Mouse (Mus musculus) lung, adult 2 months (tissue): Measurements from ENCODE around the gene Syt8. TPM values are rescaled to one million over a fixed set of nuclear protein-coding genes. Genes with fewer than 3 reads are reported as not detected.

Experiments used
- DNase-seq: peaks from one replicate; pipeline ENCODE4 v3.0.0; 2022
- H3K4me1 ChIP-seq: fragments of 200-500 bp; 2 replicates; pipeline ENCODE4 v1.6.1; 2011; ENCODE audit warnings: low read length; ENCODE audit not compliant: control insufficient read depth, insufficient read depth
- H3K4me3 ChIP-seq: fragments of 200-500 bp; replicated peaks from 2 replicates; pipeline ENCODE3; 2011; ENCODE audit warnings: low read depth, mild to moderate bottlenecking, control low read depth, low read length; ENCODE audit errors: extremely low read depth
- CTCF ChIP-seq: fragments of 200-500 bp; IDR thresholded peaks from 2 replicates; pipeline ENCODE4 v1.5.1; 2011; ENCODE audit warnings: mild to moderate bottlenecking, low read length, control low read depth; ENCODE audit not compliant: insufficient read depth
- POLR2A ChIP-seq: fragments of 200-500 bp; IDR thresholded peaks from 2 replicates; pipeline ENCODE4 v1.6.1; 2011; ENCODE audit warnings: low read depth, mild to moderate bottlenecking, control low read depth, low read length, borderline replicate concordance; ENCODE audit errors: extremely low read depth
- WGBS: fragments of 180-500 bp; shearing (Covaris S2); methylation state at CpG from one replicate; pipeline ENCODE4 v1.1.7; 2018; 5-methylcytosine and 5-hydroxymethylcytosine counted together
- polyA plus RNA-seq: library from polyadenylated mRNA; depleted of rRNA; stranded (reverse); fragments of >200 nt; gene quantifications from 2 replicates; pipeline ENCODE4 v1.2.3, GENCODE M21; 2012

Gene Syt8
- polyA plus RNA-seq, 1 experiment, result 8.6 TPM

DNA sequence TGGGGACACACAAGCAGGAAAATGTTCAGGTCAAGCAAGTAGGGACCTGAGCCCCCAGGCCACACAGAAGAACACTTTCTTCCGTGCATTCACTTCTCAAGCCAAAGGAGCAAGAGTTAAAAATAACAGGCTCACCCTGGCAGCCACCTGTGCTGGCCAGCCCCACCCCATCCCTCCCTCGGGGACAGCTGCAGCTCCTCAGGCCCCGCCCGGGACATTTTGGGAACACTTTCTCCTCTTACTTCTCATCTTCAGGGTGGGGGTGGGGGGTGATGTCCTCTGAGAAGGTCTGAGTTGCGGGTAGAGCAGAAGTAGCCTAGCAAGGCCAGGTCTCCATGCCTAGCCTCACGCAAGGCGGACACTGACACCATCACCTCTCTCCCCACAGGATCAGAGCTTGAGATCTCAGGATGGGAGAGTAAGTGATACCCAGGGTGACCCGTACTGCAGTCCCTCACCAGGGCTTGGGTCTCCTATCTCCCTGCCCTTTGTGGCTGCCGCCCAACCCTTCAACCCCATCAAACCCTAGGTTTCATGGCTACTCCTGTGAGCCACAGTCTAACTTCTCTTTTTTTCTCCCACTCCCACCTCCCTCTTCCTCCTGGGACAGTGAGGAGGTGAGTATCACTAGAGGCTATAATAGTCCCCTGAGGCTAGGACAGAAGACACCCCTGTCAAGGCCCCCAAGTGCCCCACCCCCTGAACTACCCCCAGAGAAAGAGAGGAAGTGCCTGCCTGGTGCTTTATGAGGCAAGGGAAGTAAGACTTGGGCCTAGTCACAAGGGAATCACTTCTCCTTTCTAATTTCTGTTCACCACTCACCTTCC lies 7.6 kb downstream of the Syt8 start:
- H3K4me3 ChIP-seq, result no peak overlapping the region
- DNase-seq, result no peak
- WGBS, result 71% methylated on average over 9 of the region's 9 CpGs
- TF ChIP-seq POLR2A, result no peak
- TF ChIP-seq CTCF, result no peak
- no peaks in the 10 kb centered on the region for H3K4me1 ChIP-seq

GRCm38 (mm10) chr7:142442908-142443420 lies 8.3 kb downstream of the Syt8 start:
- no peak overlapping the region for H3K4me3 ChIP-seq
- 85% methylated on average over 7 of the region's 7 CpGs for WGBS
- no peaks in the 10 kb centered on the region for H3K4me1 ChIP-seq
- TF ChIP-seq POLR2A (no peak), CTCF (no peak)
- no peak for DNase-seq

- TF ChIP-seq POLR2A, result no peak
- TF ChIP-seq CTCF, result no peak
- no peaks in the 10 kb centered on the region for H3K4me1 ChIP-seq
Observed at GRCm38 (mm10) chr7:142443474-142443873, 8.8 kb downstream of the Syt8 start.

GRCm38 (mm10) chr7:142444171-142444570 lies 9.5 kb downstream of the Syt8 start:
- Histone ChIP-seq H3K4me1 (no peaks in the 10 kb centered on the region), H3K4me3 (no peak overlapping the region)
- 86% methylated on average over 6 of the region's 6 CpGs for WGBS
- DNase-seq, result no peak
- TF ChIP-seq POLR2A, result no peak
- no peak for TF ChIP-seq CTCF

More at GRCm38 (mm10) chr7:142443474-142443873, 8.8 kb downstream of the Syt8 start:
- no peak overlapping the region for H3K4me3 ChIP-seq
- WGBS, result 83% methylated on average over 5 of the region's 5 CpGs
- DNase-seq, result no peak

GRCm38 (mm10) chr7:142445324-142445723 lies 10.7 kb downstream of the Syt8 start:
- no peak for TF ChIP-seq POLR2A
- no peak for TF ChIP-seq CTCF
- WGBS, result 91% methylated on average over 6 of the region's 6 CpGs
- H3K4me1 ChIP-seq, result no peaks in the 10 kb centered on the region
- DNase-seq, result no peak
- H3K4me3 ChIP-seq, result no peak overlapping the region

DNA sequence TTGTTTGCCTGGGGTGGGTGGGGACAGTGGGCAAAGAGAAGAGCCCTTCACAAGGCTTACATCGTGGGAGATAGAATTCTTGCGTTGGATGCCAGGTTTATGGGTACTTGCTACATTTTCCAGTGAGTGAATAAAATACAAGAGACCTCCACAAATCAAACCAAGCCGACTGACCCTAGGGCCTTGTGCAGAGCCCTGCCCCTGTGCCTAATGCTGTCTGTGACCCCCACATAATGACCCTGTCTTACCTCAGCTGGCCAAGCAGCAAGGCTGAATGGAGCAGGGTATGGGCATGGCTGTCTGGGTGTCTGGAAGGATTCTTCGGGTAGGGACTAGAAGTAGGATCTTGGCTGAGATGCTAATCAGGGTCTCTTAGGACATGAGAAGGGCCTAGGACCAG lies 11.6 kb downstream of the Syt8 start:
- Histone ChIP-seq H3K4me1 (no peaks in the 10 kb centered on the region), H3K4me3 (no peak overlapping the region)
- no peak for TF ChIP-seq CTCF
- TF ChIP-seq POLR2A, result no peak
- WGBS, result 92% methylated on average over 4 of the region's 4 CpGs
- no peak for DNase-seq

DNA sequence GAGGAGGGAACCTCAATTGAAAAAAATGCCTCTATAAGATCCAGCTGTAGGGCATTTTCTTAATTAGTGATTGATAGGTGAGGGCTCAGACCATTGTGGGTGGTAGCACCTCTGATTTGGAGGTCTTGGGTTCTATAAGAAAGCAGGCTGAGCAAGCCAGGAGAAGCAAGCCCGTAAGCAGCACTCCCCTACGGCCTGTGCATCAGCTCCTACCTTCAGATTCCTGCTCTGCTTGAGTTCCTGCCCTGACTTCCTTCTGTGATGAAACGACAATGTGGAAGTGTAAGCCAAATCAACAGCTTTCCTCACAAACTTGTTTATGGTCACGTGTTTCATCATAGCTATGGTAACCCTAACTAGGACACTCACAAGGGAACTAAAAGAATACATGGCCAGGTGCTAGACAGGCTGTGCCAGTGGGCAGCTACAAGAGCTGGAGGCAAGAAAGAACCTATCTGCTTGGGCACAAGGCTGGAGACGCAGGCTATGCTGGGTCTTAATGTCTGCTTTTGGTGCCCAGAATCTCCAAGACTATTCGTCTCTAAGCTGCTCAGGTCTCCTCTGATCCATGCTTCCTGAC lies 14.5 kb downstream of the Syt8 start:
- WGBS, result 69% methylated on average over 6 of the region's 6 CpGs
- no peak overlapping the region for H3K4me3 ChIP-seq
- no peaks in the 10 kb centered on the region for H3K4me1 ChIP-seq
- TF ChIP-seq POLR2A (no peak), CTCF (no peak)
- DNase-seq, result no peak

- peaks cover 4% of the 10 kb centered on the region; the same call in 1 of the 2 replicates for H3K4me1 ChIP-seq
- WGBS, result 72% methylated on average over 1 of the region's 1 CpGs
- DNase-seq, result no peak
Observed at GRCm38 (mm10) chr7:142454706-142455105, 20.1 kb downstream of the Syt8 start.

DNA sequence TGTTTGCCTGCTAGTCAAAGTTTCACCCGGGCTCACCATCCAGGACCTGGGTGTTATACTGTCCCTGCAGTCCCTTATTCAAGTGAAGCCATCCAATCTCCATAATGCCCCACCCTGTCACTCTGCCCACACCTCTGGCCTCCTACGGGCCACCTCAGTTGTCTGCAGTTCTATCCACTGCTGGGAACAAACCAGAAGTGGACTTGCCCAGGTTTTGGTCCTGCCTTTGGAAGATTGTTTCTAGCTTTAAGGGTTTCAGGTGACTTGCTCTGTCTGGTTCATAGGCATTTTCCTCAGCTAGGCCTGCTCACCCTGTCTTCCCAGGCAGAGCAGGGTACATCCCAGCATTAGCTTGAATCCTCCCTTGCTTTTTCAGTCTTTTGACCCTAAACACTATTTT lies 20.6 kb downstream of the Syt8 start:
- no peak for DNase-seq
- TF ChIP-seq POLR2A (no peak), CTCF (no peak)
- Histone ChIP-seq H3K4me3 (no peak overlapping the region), H3K4me1 (peaks cover 4% of the 10 kb centered on the region; the same call in 1 of the 2 replicates)
- 58% methylated on average over 2 of the region's 2 CpGs for WGBS

More at GRCm38 (mm10) chr7:142454706-142455105, 20.1 kb downstream of the Syt8 start:
- TF ChIP-seq CTCF (no peak), POLR2A (no peak)
- no peak overlapping the region for H3K4me3 ChIP-seq
